Mouse (Mus musculus) neural tube, embryonic 15.5 days (tissue): Measurements from ENCODE around the gene Nlgn3. TPM values are rescaled to one million over a fixed set of nuclear protein-coding genes. Genes with fewer than 3 reads are reported as not detected.

ENCODE experiments used
- ATAC-seq: fragments of 200-750 bp; cut with Nextera tagmentation; 2 replicates; pipeline ENCODE4 v1.8.0; 2017; ENCODE audit warnings: mild to moderate bottlenecking, moderate TSS enrichment, moderate library complexity; ENCODE audit not compliant: low FRiP score
- H3K27ac ChIP-seq: fragments of 300-500 bp; sonication (generic); replicated peaks from 2 replicates; pipeline ENCODE4 v1.5.1; 2015; ENCODE audit warnings: mild to moderate bottlenecking, inconsistent platforms
- H3K27me3 ChIP-seq: fragments of 300-500 bp; sonication (generic); replicated peaks from 2 replicates; pipeline ENCODE4 v1.6.1; 2015; ENCODE audit warnings: inconsistent platforms
- H3K36me3 ChIP-seq: fragments of 300-500 bp; sonication (generic); 2 replicates; pipeline ENCODE4 v1.6.1; 2015; ENCODE audit warnings: inconsistent platforms
- H3K4me1 ChIP-seq: fragments of 300-500 bp; sonication (generic); 2 replicates; pipeline ENCODE4 v1.6.1; 2015; ENCODE audit warnings: inconsistent platforms
- H3K4me2 ChIP-seq: fragments of 300-500 bp; sonication (generic); 2 replicates; pipeline ENCODE4 v1.6.1; 2015; ENCODE audit warnings: inconsistent platforms, mild to moderate bottlenecking, moderate library complexity
- H3K4me3 ChIP-seq: fragments of 300-500 bp; sonication (generic); replicated peaks from 2 replicates; pipeline ENCODE4 v1.5.1; 2015; ENCODE audit warnings: mild to moderate bottlenecking, inconsistent platforms
- H3K9ac ChIP-seq: fragments of 300-500 bp; sonication (generic); replicated peaks from 2 replicates; pipeline ENCODE4 v1.6.1; 2015; ENCODE audit warnings: mild to moderate bottlenecking, inconsistent platforms
- H3K9me3 ChIP-seq: fragments of 300-500 bp; sonication (generic); replicated peaks from 2 replicates; pipeline ENCODE4 v1.6.1; 2016; ENCODE audit warnings: inconsistent platforms
- WGBS: fragments of 180-500 bp; shearing (Covaris S2); methylation state at CpG from one replicate; pipeline ENCODE4 v1.1.7; 2015; ENCODE audit warnings: mixed read lengths; 5-methylcytosine and 5-hydroxymethylcytosine counted together
- polyA plus RNA-seq: library from polyadenylated mRNA; unstranded; fragments of >200 nt; fragmentation: Nextera tagmentation; extraction: Ambion mirVana; gene quantifications from 2 replicates; pipeline ENCODE4 v1.2.1, GENCODE M21; 2015

The Nlgn3 gene
- polyA plus RNA-seq, 1 experiment from 2014 or later = 77.2 TPM

DNA sequence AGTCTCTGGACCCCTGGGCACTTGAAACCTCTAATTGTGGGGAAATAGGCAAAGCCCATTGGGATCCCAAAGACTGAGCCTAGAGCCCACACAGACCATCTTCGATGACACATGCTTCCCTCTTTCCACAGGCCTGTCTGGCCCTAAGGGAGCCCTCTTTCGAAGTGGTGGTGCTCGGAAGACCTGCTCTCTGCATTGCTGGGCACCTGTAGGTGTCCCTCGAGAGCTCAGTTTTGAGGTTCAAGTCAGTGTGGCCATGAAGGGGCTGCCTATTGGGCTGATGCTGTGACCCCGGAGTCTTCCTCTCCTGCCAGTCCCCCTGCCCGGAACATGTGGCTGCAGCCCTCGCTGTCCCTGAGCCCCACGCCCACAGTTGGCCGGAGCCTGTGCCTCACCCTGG, 2.7 kb downstream of the Nlgn3 start:
- H3K4me1 ChIP-seq = peaks cover 40% of the 10 kb centered on the region
- WGBS = 71% methylated on average over 9 of the region's 9 CpGs
- no peaks in the 10 kb centered on the region for H3K9me3 ChIP-seq
- ATAC-seq = no peak
- H3K9ac ChIP-seq = 0 out of 2 replicates have a peak overlapping the region, but pooled peaks have one; percentile 17
- H3K27ac ChIP-seq = 0 out of 2 replicates have a peak overlapping the region, but pooled peaks have one; percentile 86
- peak overlapping the region; percentile 58 for H3K4me2 ChIP-seq
- peaks cover 4% of the 10 kb centered on the region for H3K36me3 ChIP-seq
- no peaks in the 10 kb centered on the region for H3K27me3 ChIP-seq
- peak overlapping the region; percentile 56 for H3K4me3 ChIP-seq

- H3K4me1 ChIP-seq = peaks cover 32% of the 10 kb centered on the region
- 56% methylated on average over 2 of the region's 2 CpGs for WGBS
- H3K27me3 ChIP-seq = no peaks in the 10 kb centered on the region
- no peaks in the 10 kb centered on the region for H3K9me3 ChIP-seq
- no peak overlapping the region for H3K27ac ChIP-seq
- no peak overlapping the region for H3K4me2 ChIP-seq
- no peak overlapping the region for H3K4me3 ChIP-seq
- H3K36me3 ChIP-seq = peaks cover 15% of the 10 kb centered on the region
- no peak overlapping the region for H3K9ac ChIP-seq
- ATAC-seq = no peak
Observed at GRCm38 (mm10) chrX:101304646-101305045, 5.7 kb downstream of the Nlgn3 start.

DNA sequence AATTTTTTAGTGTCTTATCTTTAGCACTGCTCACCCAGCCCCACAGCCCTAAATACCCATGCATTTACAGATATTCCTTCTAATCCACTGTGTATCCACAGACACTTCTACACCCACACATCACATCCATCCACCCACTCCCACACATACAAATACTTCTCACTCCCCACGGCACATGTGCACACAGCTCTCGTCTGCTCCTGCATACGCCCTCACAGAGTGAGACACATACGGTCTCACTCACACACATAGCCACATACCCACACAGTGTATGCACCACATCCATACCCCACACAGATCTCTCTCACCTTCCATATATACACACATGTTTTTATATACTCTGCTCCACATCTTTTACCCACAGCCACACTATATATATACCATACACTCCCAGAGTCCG, 10.3 kb downstream of the Nlgn3 start:
- Histone ChIP-seq H3K4me3 (no peak overlapping the region), H3K27me3 (no peaks in the 10 kb centered on the region), H3K36me3 (peaks cover 30% of the 10 kb centered on the region), H3K4me2 (no peak overlapping the region), H3K4me1 (peaks cover 2% of the 10 kb centered on the region; the same call in 1 of the 2 replicates), H3K9me3 (no peaks in the 10 kb centered on the region), H3K9ac (no peak overlapping the region), H3K27ac (no peak overlapping the region)
- no peak for ATAC-seq
- WGBS = 92% methylated on average over 5 of the region's 5 CpGs

GRCm38 (mm10) chrX:101313625-101314359, 14.8 kb downstream of the Nlgn3 start:
- no peaks in the 10 kb centered on the region for H3K9me3 ChIP-seq
- H3K4me2 ChIP-seq = no peak overlapping the region
- no peaks in the 10 kb centered on the region for H3K27me3 ChIP-seq
- H3K4me1 ChIP-seq = no peaks in the 10 kb centered on the region
- H3K9ac ChIP-seq = no peak overlapping the region
- 30% methylated on average over 6 of the region's 6 CpGs for WGBS
- peaks cover 35% of the 10 kb centered on the region for H3K36me3 ChIP-seq
- H3K27ac ChIP-seq = no peak overlapping the region; the same call in 1 of the 2 replicates
- ATAC-seq = peak; percentile 45; the same call in 1 of the 2 replicates
- H3K4me3 ChIP-seq = no peak overlapping the region

DNA sequence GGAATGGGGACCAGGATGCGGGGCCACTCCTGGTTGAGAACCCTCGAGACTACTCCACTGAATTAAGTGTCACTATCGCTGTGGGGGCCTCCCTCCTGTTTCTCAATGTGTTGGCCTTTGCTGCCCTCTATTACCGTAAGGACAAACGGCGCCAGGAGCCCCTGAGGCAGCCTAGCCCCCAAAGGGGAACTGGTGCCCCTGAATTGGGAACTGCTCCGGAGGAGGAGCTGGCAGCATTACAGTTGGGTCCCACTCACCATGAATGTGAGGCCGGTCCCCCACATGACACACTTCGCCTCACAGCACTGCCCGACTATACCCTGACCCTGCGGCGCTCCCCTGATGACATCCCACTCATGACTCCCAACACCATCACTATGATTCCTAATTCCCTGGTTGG, 20.8 kb downstream of the Nlgn3 start:
- WGBS = 87% methylated on average over 12 of the region's 12 CpGs
- H3K4me2 ChIP-seq = no peak overlapping the region
- no peak overlapping the region for H3K27ac ChIP-seq
- H3K9me3 ChIP-seq = no peaks in the 10 kb centered on the region
- H3K9ac ChIP-seq = no peak overlapping the region
- H3K4me1 ChIP-seq = no peaks in the 10 kb centered on the region
- H3K27me3 ChIP-seq = no peaks in the 10 kb centered on the region
- peaks cover 34% of the 10 kb centered on the region for H3K36me3 ChIP-seq
- H3K4me3 ChIP-seq = no peak overlapping the region
- no peak for ATAC-seq

DNA sequence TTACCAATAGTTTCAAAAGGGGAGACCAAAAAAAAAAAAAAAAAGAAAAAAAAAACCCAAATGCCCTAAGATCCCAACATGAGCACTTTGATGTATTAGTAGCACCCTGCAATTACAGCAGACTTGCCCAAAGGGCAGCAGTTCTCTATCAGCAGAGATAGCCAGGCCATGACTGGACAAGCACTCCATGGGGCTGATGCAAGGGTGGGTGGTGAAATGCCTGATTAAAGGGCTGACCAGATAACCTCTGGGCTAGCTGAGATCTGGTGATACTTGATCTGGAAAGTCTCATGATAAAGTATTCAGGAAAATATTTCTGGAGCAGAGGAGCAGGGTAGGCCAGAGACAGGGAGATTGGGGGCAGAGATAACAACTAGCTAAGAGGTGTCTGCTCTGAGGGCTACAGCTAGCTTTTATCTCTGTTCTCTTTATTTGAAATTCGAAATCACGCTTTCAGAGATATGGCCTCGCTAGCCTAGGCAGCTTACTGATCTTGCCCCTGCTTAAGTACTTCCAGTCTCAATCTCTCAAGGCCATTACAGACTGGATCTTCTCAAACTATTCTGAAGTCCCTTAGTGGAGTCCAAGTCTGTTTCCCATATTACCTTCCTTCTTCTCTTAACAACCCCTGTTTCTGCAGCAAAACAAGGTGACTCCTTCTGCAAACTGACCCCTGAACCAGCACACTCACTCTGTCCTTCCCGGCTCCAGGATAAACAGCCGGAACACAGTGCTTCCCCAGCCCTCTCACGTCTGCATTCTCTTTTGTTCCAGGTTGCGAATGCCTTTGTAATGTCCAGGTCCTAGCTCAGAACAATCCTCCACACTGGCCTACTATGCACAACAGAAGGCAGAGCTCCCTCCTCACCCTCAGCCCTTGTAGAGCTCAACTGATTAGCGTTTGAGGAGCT, 27.3 kb downstream of the Nlgn3 start:
- Histone ChIP-seq H3K27me3 (no peaks in the 10 kb centered on the region), H3K4me3 (no peak overlapping the region), H3K36me3 (peaks cover 7% of the 10 kb centered on the region; the same call in 1 of the 2 replicates), H3K4me2 (no peak overlapping the region), H3K9me3 (no peaks in the 10 kb centered on the region), H3K27ac (no peak overlapping the region), H3K4me1 (0 out of 2 replicates have a peak, but pooled peaks cover 3% of the 10 kb centered on the region), H3K9ac (no peak overlapping the region)
- WGBS = 59% methylated on average over 8 of the region's 8 CpGs
- ATAC-seq = no peak

DNA sequence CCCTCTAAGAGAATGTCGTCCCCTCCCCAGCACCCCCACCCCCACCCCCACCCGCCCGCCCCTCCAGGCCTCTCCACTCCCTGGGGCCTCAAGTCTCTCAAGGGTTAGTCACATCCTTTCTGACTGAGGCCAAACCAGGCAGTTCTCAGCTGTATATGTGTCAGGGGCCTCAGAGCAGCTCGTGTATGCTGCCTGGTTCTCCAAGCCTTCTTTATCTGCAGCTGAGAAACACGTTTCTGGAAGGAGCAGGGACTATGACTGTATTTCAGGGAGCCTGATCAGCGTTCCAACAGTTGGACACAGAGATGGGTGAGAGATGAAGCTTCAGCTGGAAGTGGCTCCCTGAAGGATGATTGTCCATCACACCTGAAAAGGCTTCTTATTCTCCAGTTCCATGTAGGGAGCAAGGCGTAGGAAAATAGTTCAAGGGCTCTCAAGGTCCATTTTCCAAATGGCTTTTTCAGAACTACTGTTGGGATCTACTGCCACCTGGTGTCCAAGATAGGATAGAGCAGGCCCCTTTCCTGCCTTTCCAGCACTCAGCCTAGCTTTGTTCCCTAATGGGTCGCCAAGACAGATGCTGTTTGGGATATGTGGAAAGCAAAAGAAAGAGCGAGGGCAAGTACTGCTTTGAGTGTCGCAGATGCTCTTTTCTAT, 30.5 kb downstream of the Nlgn3 start:
- no peak for ATAC-seq
- Histone ChIP-seq H3K9me3 (no peaks in the 10 kb centered on the region), H3K36me3 (no peaks in the 10 kb centered on the region), H3K4me2 (no peak overlapping the region), H3K27me3 (no peaks in the 10 kb centered on the region), H3K9ac (no peak overlapping the region), H3K4me1 (peaks cover 9% of the 10 kb centered on the region; the same call in 1 of the 2 replicates), H3K27ac (peak overlapping the region; percentile 77; the same call in 1 of the 2 replicates), H3K4me3 (no peak overlapping the region)
- 26% methylated on average over 9 of the region's 10 CpGs for WGBS

DNA sequence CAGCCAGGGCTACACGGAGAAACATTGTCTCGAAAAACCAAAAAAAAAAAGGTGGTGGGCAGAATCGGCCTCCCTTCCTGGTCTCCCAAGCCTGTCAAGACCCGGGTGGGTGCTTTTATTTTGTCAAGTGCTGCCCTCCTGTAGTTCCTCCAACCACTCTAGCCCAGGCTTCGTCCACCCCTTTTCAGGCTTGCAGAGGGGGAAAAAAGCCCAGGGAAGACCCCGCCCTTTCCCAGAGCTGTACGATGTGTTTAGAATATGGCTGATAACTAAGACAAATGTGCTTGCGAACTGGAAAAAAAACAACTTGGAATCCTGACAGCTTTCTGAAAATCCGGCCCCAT, 33.0 kb downstream of the Nlgn3 start:
- Histone ChIP-seq H3K4me2 (peak overlapping the region; percentile 52), H3K27ac (peak overlapping the region; percentile 90), H3K9ac (no peak overlapping the region), H3K4me3 (peak overlapping the region; percentile 31), H3K27me3 (no peaks in the 10 kb centered on the region), H3K36me3 (no peaks in the 10 kb centered on the region), H3K4me1 (peaks cover 9% of the 10 kb centered on the region; the same call in 1 of the 2 replicates), H3K9me3 (no peaks in the 10 kb centered on the region)
- peak; percentile 42 for ATAC-seq
- 47% methylated on average over 9 of the region's 9 CpGs for WGBS

DNA sequence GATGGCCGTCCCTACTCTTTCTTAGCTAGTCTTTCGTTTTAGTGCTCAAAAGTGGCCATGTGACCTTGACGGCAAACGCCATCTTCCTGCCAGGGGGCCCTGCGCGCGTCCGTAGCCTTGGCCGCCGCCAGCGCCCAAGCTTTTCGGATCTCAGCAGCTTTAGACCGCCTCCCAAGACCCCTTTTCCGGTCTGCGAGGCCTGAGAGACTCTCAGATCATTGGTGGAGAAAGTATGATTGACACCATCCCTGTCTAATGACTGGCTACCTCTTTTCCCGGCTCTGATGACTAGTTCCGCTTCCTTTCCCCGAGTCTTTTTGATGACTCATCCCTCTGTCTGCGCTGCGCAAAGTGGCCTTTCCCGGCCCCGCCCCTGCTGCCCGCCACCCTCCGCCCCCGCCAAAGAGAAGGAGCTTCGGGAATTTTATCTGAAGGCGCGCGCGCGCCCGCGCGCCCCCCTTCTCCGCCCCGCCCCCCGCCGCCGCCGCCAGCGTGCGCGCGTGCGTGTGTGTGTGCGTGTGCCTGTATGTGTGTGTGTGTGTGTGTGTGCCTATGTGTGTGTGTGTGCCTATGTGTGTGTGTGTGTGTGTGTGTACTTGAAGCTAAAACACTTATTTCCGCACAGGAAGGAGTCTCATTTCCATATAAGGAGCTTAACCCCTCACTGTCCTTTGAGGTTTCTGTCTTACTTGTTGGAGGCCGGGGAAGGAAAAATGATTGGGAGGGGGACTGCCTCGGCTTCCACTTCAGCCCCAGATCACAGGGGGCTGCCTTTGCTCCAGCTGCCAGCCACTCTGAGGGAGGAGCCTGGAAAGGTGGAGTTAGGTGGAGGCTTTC, 33.6 kb downstream of the Nlgn3 start:
- H3K36me3 ChIP-seq = no peaks in the 10 kb centered on the region
- ATAC-seq = peak; percentile 96
- 21% methylated on average over 39 of the region's 49 CpGs for WGBS

GRCm38 (mm10) chrX:101334606-101335005, 35.6 kb downstream of the Nlgn3 start:
- Histone ChIP-seq H3K4me2 (no peak overlapping the region), H3K4me1 (peaks cover 6% of the 10 kb centered on the region; the same call in 1 of the 2 replicates), H3K27me3 (no peaks in the 10 kb centered on the region), H3K4me3 (no peak overlapping the region), H3K27ac (no peak overlapping the region), H3K36me3 (no peaks in the 10 kb centered on the region), H3K9ac (no peak overlapping the region), H3K9me3 (no peaks in the 10 kb centered on the region)
- no peak for ATAC-seq
- 82% methylated on average over 5 of the region's 5 CpGs for WGBS

More for the DNA sequence above, 33.6 kb downstream of the Nlgn3 start:
- Histone ChIP-seq H3K27me3 (no peaks in the 10 kb centered on the region), H3K27ac (peak overlapping the region; percentile 90), H3K9ac (peak overlapping the region; percentile 34), H3K4me3 (peak overlapping the region; percentile 38), H3K9me3 (no peaks in the 10 kb centered on the region), H3K4me1 (peaks cover 9% of the 10 kb centered on the region; the same call in 1 of the 2 replicates), H3K4me2 (peak overlapping the region; percentile 53)
